Mouse (Mus musculus) kidney, adult 9 months (tissue): ENCODE measurements around the gene 4921504E06Rik.

Experiments used
- DNase-seq: peaks from one replicate; pipeline ENCODE4 v3.0.0; 2022

The 4921504E06Rik gene

GRCm38 (mm10) chr2:19416066-19416465, 137.6 kb downstream of the 4921504E06Rik start:
- no peak for DNase-seq

DNA sequence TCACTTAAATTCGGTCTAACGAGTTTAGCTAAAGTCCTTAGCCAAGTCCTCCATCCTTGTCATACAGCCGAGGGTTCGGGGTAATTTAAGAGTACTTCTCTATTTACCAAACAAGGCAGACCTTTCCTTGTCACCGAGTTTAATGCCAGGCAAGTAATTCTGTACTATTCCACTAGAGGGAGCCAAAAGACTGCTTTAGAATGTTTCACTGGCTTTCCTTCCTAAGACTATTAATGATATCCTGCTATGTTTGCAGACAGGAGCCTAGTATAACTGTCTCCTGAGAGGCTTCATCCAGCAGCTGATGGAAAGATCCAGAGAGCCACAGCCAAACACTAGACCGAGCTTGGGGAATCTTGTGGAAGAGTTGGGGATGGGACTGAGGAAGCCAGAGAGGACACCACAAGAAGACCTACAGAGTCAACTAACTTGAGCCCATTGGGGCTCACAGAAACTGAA, 138.6 kb downstream of the 4921504E06Rik start:
- DNase-seq = peak; percentile 84

- peak; percentile 75 for DNase-seq
These were observed 139.3 kb downstream of the 4921504E06Rik start for GRCm38 (mm10) chr2:19414222-19414965.
